Comparison of ENCODE assay signal across 1 mouse cellular context in genomic region chr17:8285056-8285455, GRCm38 (mm10).
TF ChIP-seq lines count a peak whose summit lies in the region.

No protein-coding gene starts in this region.

TF ChIP-seq in CH12.LX, 34 proteins besides CTCF, POLR2A, EP300 and RAD21 (continued from another document):
- no peak for TF ChIP-seq ZMIZ1 (IDR thresholded peaks at IDR 0.05; ENCODE audit: low read depth, low read length)
